Mouse (Mus musculus) kidney, postnatal 10 days (tissue): ENCODE data around the gene Lrrc43.
"Not testable (repeated sequence)": the region's sequence is repeated elsewhere in the genome, so short reads cannot be mapped to it uniquely, and the experiment has no call there.

ENCODE experiments used
- DNase-seq: peaks from one replicate; pipeline ENCODE4 v3.0.0; 2021; ENCODE audit warnings: mixed read lengths

The Lrrc43 gene

DNA sequence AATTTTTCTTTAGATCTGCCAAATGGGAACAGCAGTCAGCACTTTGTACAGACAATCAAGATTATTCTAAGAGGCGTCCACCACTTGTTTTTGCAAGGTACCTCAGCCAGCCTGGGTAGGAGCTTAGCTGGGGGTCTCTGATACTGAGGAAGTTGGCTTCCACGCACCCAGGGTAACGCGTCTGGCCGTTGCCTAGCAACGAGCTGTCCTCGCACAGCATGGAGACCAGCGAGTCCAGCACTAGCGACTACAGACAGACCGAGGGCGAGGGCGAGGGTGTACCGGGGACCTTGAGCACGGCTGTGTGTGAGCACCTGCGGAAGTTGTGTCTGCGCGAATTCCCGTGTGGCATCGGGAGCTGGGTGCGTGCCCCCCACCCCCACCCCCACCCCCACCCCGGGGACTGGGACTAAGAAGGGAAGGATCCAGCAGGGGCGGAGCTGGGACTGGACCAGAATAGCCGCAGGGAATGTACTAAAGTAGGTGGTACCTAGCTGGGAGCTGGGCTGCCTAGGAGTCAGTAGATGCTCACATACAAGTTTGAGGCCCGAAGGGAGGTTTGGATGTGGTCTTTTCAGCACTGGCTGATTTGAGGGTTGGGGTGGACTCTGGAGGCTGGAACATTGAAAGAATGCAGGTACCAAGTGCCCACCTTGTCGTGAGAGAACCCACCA is at the start of gene Lrrc43, which contains the start of gene Il31:
TSS of gene Lrrc43 (plus strand) at position 194 of the 674 bp plus-strand sequence.
TSS of gene Il31 (minus strand) at position 378 of the 674 bp plus-strand sequence.
- no peak for DNase-seq

- DNase-seq: no peak
These were observed 49.8 kb upstream of the Lrrc43 start for GRCm38 (mm10) chr5:123439312-123439711.

DNA sequence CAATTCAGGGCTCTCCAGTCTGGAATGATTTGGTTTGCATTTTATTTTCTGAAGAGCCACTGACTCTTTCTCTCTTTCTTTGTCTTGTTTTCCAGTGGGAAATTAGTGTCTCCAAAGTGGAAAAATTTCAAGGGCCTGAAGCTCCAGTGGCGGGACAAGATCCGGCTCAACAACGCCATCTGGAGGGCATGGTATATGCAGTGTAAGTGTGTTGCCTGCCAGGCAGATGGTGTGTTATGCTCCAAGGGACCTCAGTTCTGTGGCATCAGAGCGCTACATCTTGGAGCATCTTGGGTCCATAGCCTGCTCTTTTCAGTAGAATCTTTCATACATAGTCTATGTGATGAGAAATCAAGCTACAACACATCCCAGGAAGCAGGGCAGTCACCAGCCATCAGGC is 49.2 kb upstream of the Lrrc43 start:
- DNase-seq: peak; percentile 52

- no peak for DNase-seq
These were observed 48.4 kb upstream of the Lrrc43 start for GRCm38 (mm10) chr5:123440664-123441063.

DNA sequence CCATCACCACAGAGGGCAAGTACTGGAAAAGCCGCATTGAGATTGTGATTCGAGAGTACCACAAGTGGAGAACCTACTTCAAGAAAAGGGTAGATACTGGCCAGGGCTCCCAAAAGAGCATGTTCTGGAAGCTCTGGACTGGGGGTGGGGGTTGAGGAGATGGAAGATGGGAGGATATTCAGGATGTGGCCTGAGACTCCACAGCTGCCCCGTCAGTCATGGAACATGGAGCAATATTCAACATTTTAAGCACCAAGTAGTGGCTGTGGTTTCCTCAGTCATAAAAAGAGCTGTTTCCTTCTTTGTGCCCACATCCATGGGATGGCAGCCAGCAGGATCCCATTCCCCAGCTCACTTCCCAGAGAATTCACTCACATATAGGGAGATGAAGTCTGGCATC is 46.8 kb upstream of the Lrrc43 start:
- no peak for DNase-seq

GRCm38 (mm10) chr5:123444069-123444468 is 45.0 kb upstream of the Lrrc43 start:
- DNase-seq: peak; percentile 80

DNA sequence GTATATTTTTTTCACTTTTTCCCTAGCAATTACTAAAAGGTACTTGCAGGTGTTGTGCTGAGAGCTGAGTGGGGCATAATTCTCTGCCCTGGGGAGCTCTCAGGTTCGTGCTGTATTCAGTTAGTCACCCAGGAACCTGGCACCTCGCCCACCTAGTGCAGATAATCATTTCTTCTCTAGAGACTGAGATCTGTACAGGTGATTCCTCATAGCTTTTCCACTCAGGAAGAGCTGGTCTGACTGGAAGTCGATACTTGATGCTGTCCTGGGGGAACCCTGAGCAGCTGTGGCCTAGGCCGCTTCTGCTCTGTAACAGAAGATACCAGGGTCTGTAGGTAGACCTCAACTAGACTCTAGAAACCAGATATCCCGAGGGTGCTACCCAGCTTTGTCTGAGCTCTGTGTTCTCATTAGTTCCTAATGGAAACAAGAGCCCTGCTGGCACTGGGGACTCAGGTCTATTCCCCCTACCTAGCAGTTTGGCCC is 44.2 kb upstream of the Lrrc43 start:
- no peak for DNase-seq

DNA sequence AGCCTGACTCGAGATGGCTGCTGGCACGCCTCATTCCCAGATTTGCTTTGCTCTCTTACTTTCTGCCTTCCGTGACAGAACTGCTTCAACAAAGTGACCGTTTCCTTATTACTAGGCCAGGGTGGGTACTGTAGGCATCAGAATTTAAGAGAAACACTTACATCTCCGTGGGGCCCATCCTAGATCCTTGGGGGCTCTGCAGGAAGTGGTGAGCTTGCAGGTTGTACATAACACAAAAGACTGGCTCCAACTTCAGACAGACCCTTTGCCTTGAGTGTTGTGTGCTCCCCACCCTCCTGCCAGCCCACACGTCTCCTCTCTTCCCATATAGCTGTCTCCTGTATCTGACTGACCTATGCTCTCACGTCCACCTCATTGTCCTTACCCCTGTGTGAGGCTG is 37.2 kb upstream of the Lrrc43 start:
- DNase-seq: no peak

- no peak for DNase-seq
These were observed 27.7 kb upstream of the Lrrc43 start for GRCm38 (mm10) chr5:123461420-123461819.

DNA sequence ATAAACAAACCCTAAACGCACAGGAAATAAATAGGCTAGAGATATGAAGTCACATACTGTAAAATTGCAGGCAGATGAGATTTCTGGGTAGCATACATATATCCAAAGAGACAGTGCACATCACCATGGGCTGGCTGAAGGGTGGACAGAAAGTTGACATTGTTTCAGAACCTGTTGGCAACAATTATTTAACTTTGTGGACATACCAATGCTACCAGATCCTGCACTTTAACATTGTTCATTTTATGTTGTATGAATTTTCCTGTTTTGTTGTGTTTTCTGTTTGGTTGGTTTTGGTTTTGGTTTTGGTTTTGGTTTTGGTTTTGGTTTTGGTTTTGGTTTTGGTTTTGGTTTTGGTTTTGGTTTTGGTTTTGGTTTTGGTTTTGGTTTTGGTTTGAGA is 24.5 kb upstream of the Lrrc43 start:
- no peak for DNase-seq

- no peak for DNase-seq
These were observed 18.2 kb upstream of the Lrrc43 start for GRCm38 (mm10) chr5:123470784-123471400.

DNA sequence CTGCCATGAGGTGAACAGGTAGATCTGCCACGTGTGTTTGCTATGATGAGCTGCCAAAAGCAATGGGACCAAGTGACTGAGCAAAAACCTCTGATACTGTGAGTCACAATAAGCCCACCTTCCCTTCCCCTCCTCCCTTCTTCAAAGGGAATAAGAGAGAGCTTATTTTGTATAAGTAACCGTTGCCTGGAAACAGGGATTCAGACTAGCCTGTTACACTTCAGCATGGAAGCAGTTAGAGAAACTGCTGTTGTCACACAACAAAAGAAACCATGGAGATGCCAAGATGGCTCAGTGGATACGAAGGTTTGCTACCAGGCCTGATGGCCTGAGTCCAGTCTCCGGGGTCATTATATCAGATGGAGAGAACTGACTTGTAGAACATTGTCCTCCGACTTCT is 15.3 kb upstream of the Lrrc43 start:
- no peak for DNase-seq

GRCm38 (mm10) chr5:123487659-123488395 is 1.3 kb upstream of the Lrrc43 start:
- no peak for DNase-seq

DNA sequence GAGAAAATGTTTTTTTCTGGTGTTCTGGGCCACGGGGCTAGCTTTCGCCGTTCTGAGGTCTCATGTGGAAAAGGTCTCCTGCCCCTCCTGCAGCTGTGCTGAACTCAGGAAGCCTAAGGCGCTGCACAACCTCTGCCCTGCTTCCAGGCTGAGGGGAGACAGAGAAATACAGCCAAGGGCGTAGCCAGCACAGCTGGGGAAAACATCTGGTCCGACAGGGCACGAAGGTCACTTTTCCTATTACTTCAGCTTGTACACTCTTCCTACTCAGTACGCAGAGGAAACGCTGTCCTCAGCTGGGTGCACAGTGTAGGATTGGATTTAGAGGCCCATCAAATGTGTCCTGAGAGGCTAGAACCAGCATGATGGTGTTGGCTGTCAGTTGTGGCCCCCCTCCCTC is 830 bp downstream of the Lrrc43 start:
- DNase-seq: no peak

GRCm38 (mm10) chr5:123499717-123500116 is 10.6 kb downstream of the Lrrc43 start:
- peak; percentile 41 for DNase-seq

- DNase-seq: no peak
These were observed 12.9 kb downstream of the Lrrc43 start for GRCm38 (mm10) chr5:123501973-123502372.

- peak; percentile 91 for DNase-seq
These were observed 19.0 kb downstream of the Lrrc43 start for GRCm38 (mm10) chr5:123507936-123508723.

GRCm38 (mm10) chr5:123508921-123509320 is 19.8 kb downstream of the Lrrc43 start:
- DNase-seq: no peak

DNA sequence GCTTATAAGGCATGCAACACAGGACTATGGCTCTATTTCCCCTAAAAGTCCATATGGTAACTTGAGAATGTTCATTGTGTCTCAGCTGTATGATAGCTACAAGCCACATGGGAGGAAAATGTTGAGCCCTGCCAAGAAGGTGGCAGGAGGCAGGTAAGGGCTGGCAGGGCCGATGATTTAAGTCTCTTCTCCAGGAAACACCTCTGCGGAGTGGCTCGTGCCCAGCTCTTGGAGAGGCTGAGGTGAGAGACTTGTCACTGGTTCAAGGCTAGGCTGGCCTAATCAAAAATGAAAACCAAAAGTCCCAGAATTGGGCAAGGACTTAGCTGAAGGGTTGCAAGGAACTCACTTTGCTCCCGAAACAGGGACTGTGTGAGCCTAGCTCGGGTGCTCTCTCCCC is 21.1 kb downstream of the Lrrc43 start, which contains the start of gene B3gnt4:
TSS of gene B3gnt4 (plus strand) at position 301 of the 400 bp plus-strand sequence.
- DNase-seq: no peak

GRCm38 (mm10) chr5:123511426-123511825 is 22.3 kb downstream of the Lrrc43 start:
- not testable (repeated sequence) for DNase-seq

- DNase-seq: no peak
These were observed 23.0 kb downstream of the Lrrc43 start for GRCm38 (mm10) chr5:123512102-123512501.

GRCm38 (mm10) chr5:123514871-123515270 is 25.8 kb downstream of the Lrrc43 start:
- no peak for DNase-seq

- no peak for DNase-seq
These were observed 31.6 kb downstream of the Lrrc43 start for GRCm38 (mm10) chr5:123520666-123521065.
